Mouse (Mus musculus): Measurements from ENCODE around the gene Thtpa.

DNA sequence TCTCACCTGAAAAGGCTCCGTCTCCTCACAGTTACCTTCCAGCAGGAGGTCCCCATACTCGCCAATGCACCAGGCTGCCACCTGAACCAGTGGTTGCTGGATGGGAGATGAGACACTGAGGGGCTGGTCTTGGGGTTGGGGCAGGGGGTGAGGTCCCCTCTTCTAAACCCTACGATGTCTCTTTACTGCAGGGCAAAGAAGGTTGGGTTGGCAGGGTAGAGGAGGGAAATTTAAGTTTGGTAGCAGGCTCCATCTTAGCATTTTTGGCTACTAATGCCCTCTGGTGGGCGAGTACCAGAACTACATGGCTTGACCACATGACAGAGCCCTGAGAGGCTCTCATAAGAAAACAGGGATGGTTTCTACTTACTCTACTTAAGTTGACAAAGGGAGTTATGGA lies 7.0 kb downstream of the Thtpa start:
- TF ChIP-seq CTCF (IDR thresholded peaks at IDR 0.05 in 2 of 3, conservative IDR thresholded peaks at IDR 0.05 in 1 of 3; ENCODE audit: control insufficient read depth in 1 of 3, insufficient read depth in 1 of 3, low read depth in 2 of 3, low read length in 3 of 3, poor library complexity in 1 of 3, severe bottlenecking in 1 of 3) (peak; percentile 66 to 78 (median 71)), BHLHE40 (IDR thresholded peaks at IDR 0.05; ENCODE audit: borderline replicate concordance, low read depth, low read length) (no peak), MYC (IDR thresholded peaks at IDR 0.05; ENCODE audit: low read depth, low read length) (no peak), USF1 (IDR thresholded peaks at IDR 0.05; ENCODE audit: low read depth, low read length) (peak; percentile 67; the same call in 1 of the 2 replicates), TAL1 (IDR thresholded peaks at IDR 0.05; ENCODE audit: low read length) (no peak), EP300 (IDR thresholded peaks at IDR 0.05; ENCODE audit: low read depth in 1 of 2, low read length in 2 of 2) (no peak), MAX (IDR thresholded peaks at IDR 0.05; ENCODE audit: low read length) (no peak), RCOR1 (IDR thresholded peaks at IDR 0.05; ENCODE audit: low read depth, low read length) (no peak), GABPA (IDR thresholded peaks at IDR 0.05; ENCODE audit: low read depth, low read length) (no peak), POLR2A (IDR thresholded peaks at IDR 0.05; ENCODE audit: control insufficient read depth in 1 of 2, insufficient read depth in 1 of 2, low read depth in 1 of 2, low read length in 2 of 2, poor library complexity in 1 of 2) (no peak), GATA1 (IDR thresholded peaks at IDR 0.05; ENCODE audit: low read depth, low read length) (no peak), ZNF384 (IDR thresholded peaks at IDR 0.05; ENCODE audit: low read depth, low read length) (no peak), ZC3H11A (IDR thresholded peaks at IDR 0.05; ENCODE audit: low read depth, low read length) (peak; percentile 23; the same call in 1 of the 2 replicates), CHD1 (IDR thresholded peaks at IDR 0.05; ENCODE audit: low read depth, low read length) (no peak)

All from MEL (cell line).